Mouse (Mus musculus) bone marrow, adult 2 months (tissue): Measurements from ENCODE around the gene Tax1bp3.

Source experiments
- CTCF ChIP-seq: fragments of 200-500 bp; IDR thresholded peaks from 2 replicates; pipeline ENCODE4 v1.5.1; 2011; ENCODE audit warnings: low read length, control low read depth; ENCODE audit not compliant: control insufficient read depth, insufficient read depth
- POLR2A ChIP-seq: fragments of 200-500 bp; IDR thresholded peaks from 2 replicates; pipeline ENCODE4 v1.6.1; 2011; ENCODE audit warnings: low read depth, mild to moderate bottlenecking, control low read depth, low read length, borderline replicate concordance; ENCODE audit not compliant: control insufficient read depth

- TF ChIP-seq CTCF (peak; percentile 51), POLR2A (no peak)
Measured at GRCm38 (mm10) chr11:73169231-73169630, 7.7 kb upstream of the Tax1bp3 start.
